ENCODE assay signal across 12 mouse cellular contexts in the genomic region with DNA sequence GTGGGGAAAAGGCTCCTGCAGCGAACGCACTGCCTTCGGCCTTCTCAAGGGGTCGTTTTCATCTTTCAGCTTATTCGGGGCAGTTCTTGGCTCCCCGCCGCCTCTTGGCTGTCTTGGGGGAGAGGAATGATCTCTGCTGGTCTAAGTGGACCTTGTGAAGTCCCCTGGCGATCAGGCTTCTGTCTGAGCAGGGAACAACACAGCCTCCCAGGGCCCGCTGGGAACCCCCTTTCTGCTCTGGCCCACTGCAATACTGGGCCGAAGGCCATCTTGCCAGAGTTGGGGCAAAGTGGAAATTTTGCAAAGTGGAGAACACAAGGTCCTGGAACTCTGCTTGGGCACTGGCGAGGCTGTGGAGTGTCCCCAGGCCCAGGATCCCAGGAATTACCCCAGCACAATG. TPM values are rescaled to one million over a fixed set of nuclear protein-coding genes. Genes with fewer than 3 reads are reported as not detected.
DNase-seq lines count a peak whose midpoint lies in the region; ATAC-seq and TF ChIP-seq lines count a peak whose summit lies in the region.
"Had no signal": no experiment of that assay in that cellular context is flagged by ENCODE, and none has a peak within 500 bp of the region (broad histone marks: within the 10 kb centered on the region; RNA-seq: fewer than 3 reads in every experiment).

No protein-coding gene starts in this region.

- TF ChIP-seq CTCF in intestine, postnatal 0 days (IDR thresholded peaks at IDR 0.05; ENCODE audit: low read depth) = no peak
- no peak for TF ChIP-seq CTCF in C2C12 (IDR thresholded peaks at IDR 0.05; ENCODE audit: control insufficient read depth, insufficient read depth, insufficient read length)

- H3K9me3 ChIP-seq in intestine, embryonic 14.5 days (ENCODE audit: control insufficient read depth, low read length) = no peaks in the 10 kb centered on the region
- no peaks in the 10 kb centered on the region for H3K9me3 ChIP-seq in intestine, postnatal 0 days (ENCODE audit: control insufficient read depth)
- no peaks in the 10 kb centered on the region for H3K9me3 ChIP-seq in embryonic facial prominence, embryonic 12.5 days

- 72% methylated on average over 11 of the region's 11 CpGs for WGBS in intestine, embryonic 14.5 days
- WGBS in intestine, postnatal 0 days = 78% methylated on average over 11 of the region's 11 CpGs
- 77% methylated on average over 11 of the region's 11 CpGs for WGBS in embryonic facial prominence, embryonic 12.5 days

- H3K36me3 ChIP-seq in intestine, embryonic 14.5 days (ENCODE audit: control insufficient read depth, insufficient read depth, low read length) = no peaks in the 10 kb centered on the region
- no peaks in the 10 kb centered on the region for H3K36me3 ChIP-seq in intestine, postnatal 0 days (ENCODE audit: control insufficient read depth, insufficient read depth)
- H3K36me3 ChIP-seq in C2C12 (ENCODE audit: control insufficient read depth, insufficient read depth) = no peaks in the 10 kb centered on the region
- H3K36me3 ChIP-seq in embryonic facial prominence, embryonic 12.5 days = no peaks in the 10 kb centered on the region

- peaks cover 48% of the 10 kb centered on the region for H3K4me1 ChIP-seq in intestine, embryonic 14.5 days (replicated peaks; ENCODE audit: control insufficient read depth, insufficient read depth, low read length)
- H3K4me1 ChIP-seq in intestine, postnatal 0 days (replicated peaks; ENCODE audit: control insufficient read depth, insufficient read depth, low read length) = peaks cover 20% of the 10 kb centered on the region
- H3K4me1 ChIP-seq in embryonic facial prominence, embryonic 12.5 days = peaks cover 60% of the 10 kb centered on the region

- 0 out of 2 replicates have a peak overlapping the region, but pooled peaks have one; percentile 27 for H3K27ac ChIP-seq in intestine, embryonic 14.5 days (ENCODE audit: low read depth)
- no peak overlapping the region for H3K27ac ChIP-seq in intestine, postnatal 0 days (ENCODE audit: low read depth, low read length)
- peak overlapping the region; percentile 50; the same call in 1 of the 2 replicates for H3K27ac ChIP-seq in embryonic facial prominence, embryonic 12.5 days
- H3K27ac ChIP-seq: kidney, postnatal 0 days had no signal

- peak; percentile 41 for DNase-seq in cerebellum, adult 11-12 months
- no peak for DNase-seq in cerebellum, postnatal 14 days
- no peak for DNase-seq in intestine, embryonic 14.5 days (ENCODE audit: low spot score)
- DNase-seq in right cerebral cortex, postnatal 4 days = no peak
- DNase-seq in layer of hippocampus, adult 9-11 months = no peak

- no peak overlapping the region for H3K9ac ChIP-seq in intestine, embryonic 14.5 days (ENCODE audit: low read length)
- H3K9ac ChIP-seq in intestine, postnatal 0 days (ENCODE audit: low read depth, low read length) = no peak overlapping the region
- H3K9ac ChIP-seq in embryonic facial prominence, embryonic 12.5 days = no peak overlapping the region

- H3K27me3 ChIP-seq in intestine, embryonic 14.5 days (replicated peaks; ENCODE audit: control insufficient read depth, insufficient read depth, low read length) = no peaks in the 10 kb centered on the region
- no peaks in the 10 kb centered on the region for H3K27me3 ChIP-seq in intestine, postnatal 0 days (replicated peaks; ENCODE audit: control insufficient read depth, insufficient read depth, low read length)
- no peaks in the 10 kb centered on the region for H3K27me3 ChIP-seq in C2C12 (ENCODE audit: control insufficient read depth, insufficient read depth, insufficient read length)
- no peaks in the 10 kb centered on the region for H3K27me3 ChIP-seq in embryonic facial prominence, embryonic 12.5 days
- H3K27me3 ChIP-seq: Patski had no signal

- peaks cover 95% of the 10 kb centered on the region for H3K79me2 ChIP-seq in C2C12 (ENCODE audit: control insufficient read depth, insufficient read depth)

- H3K79me3 ChIP-seq in C2C12 (ENCODE audit: low read depth) = peaks cover 77% of the 10 kb centered on the region

- ATAC-seq in intestine, embryonic 14.5 days (replicated peaks; ENCODE audit: low FRiP score, low TSS enrichment, low read depth) = no peak
- no peak for ATAC-seq in intestine, postnatal 0 days
- no peak for ATAC-seq in embryonic facial prominence, embryonic 12.5 days (ENCODE audit: insufficient number of reproducible peaks, insufficient read depth, low FRiP score, low TSS enrichment)
- ATAC-seq: Patski had no signal

- H3K4me3 ChIP-seq in intestine, embryonic 14.5 days (ENCODE audit: low read depth, low read length) = no peak overlapping the region
- H3K4me3 ChIP-seq in intestine, postnatal 0 days (ENCODE audit: low read depth, low read length) = no peak overlapping the region
- H3K4me3 ChIP-seq in C2C12 (ENCODE audit: insufficient read depth, poor library complexity, severe bottlenecking) = no peak overlapping the region
- no peak overlapping the region for H3K4me3 ChIP-seq in embryonic facial prominence, embryonic 12.5 days

- peak overlapping the region; percentile 59 for H3ac ChIP-seq in C2C12 (ENCODE audit: control insufficient read depth, insufficient read length, low read depth)

- no peak overlapping the region for H3K4me2 ChIP-seq in intestine, embryonic 14.5 days (ENCODE audit: low read length)
- no peak overlapping the region for H3K4me2 ChIP-seq in intestine, postnatal 0 days (replicated peaks; ENCODE audit: low read depth)
- H3K4me2 ChIP-seq in embryonic facial prominence, embryonic 12.5 days (replicated peaks) = no peak overlapping the region

TF ChIP-seq in C2C12, 6 proteins besides CTCF, POLR2A, EP300 and RAD21:
- no peak for TF ChIP-seq MYOD1 (IDR thresholded peaks at IDR 0.05; ENCODE audit: control insufficient read depth, insufficient read length, low read depth)
- TF ChIP-seq MYOG (IDR thresholded peaks at IDR 0.05; ENCODE audit: control insufficient read depth, extremely low read depth, insufficient read length) = no peak
- no peak for TF ChIP-seq MAX (IDR thresholded peaks at IDR 0.05)
- TF ChIP-seq CEBPB (IDR thresholded peaks at IDR 0.05; ENCODE audit: low read depth) = no peak
- no peak for TF ChIP-seq FOSL1 (IDR thresholded peaks at IDR 0.05; ENCODE audit: insufficient read depth, low read length, poor library complexity, severe bottlenecking)
- no peak for TF ChIP-seq USF1 (IDR thresholded peaks at IDR 0.05; ENCODE audit: low read depth)

RNA-seq across cellular contexts. Expression of a gene that starts 18.3 kb away (rescaled TPM):
- not detected in 2 replicates for polyA plus RNA-seq in intestine, embryonic 14.5 days (2014; fragmentation: Nextera tagmentation; extraction: Ambion mirVana)
- polyA plus RNA-seq in intestine, postnatal 0 days (2015; fragmentation: Nextera tagmentation; extraction: Ambion mirVana) = not detected in 2 replicates
- polyA plus RNA-seq in C2C12 (2012; fragmentation: generic; extraction: Trizol) = 0.01 TPM
- polyA plus RNA-seq in embryonic facial prominence, embryonic 12.5 days (2016; fragmentation: Nextera tagmentation; extraction: Ambion mirVana) = not detected in 2 replicates
- polyA plus RNA-seq: embryonic facial prominence, embryonic 11.5 days; heart, embryonic 16.5 days; kidney, postnatal 0 days; Patski had no signal

RNA-seq across cellular contexts. Expression of a gene that starts 38.0 kb away (rescaled TPM):
- 10.1 and 11.0 TPM in 2 replicates for polyA plus RNA-seq in intestine, embryonic 14.5 days (2014; fragmentation: Nextera tagmentation; extraction: Ambion mirVana)
- 3.5 and 3.9 TPM in 2 replicates for polyA plus RNA-seq in intestine, postnatal 0 days (2015; fragmentation: Nextera tagmentation; extraction: Ambion mirVana)
- polyA plus RNA-seq in C2C12 (2012; fragmentation: generic; extraction: Trizol) = 6.7 TPM
- polyA plus RNA-seq in embryonic facial prominence, embryonic 12.5 days (2016; fragmentation: Nextera tagmentation; extraction: Ambion mirVana) = 25.6 and 27.1 TPM in 2 replicates

RNA-seq across cellular contexts. Expression of a gene that starts 54.4 kb away (rescaled TPM):
- polyA plus RNA-seq in intestine, embryonic 14.5 days (2014; fragmentation: Nextera tagmentation; extraction: Ambion mirVana) = 5.1 and 5.2 TPM in 2 replicates
- polyA plus RNA-seq in intestine, postnatal 0 days (2015; fragmentation: Nextera tagmentation; extraction: Ambion mirVana) = 3.4 and 4.0 TPM in 2 replicates
- polyA plus RNA-seq in C2C12 (2012; fragmentation: generic; extraction: Trizol) = 20.0 TPM
- polyA plus RNA-seq in embryonic facial prominence, embryonic 12.5 days (2016; fragmentation: Nextera tagmentation; extraction: Ambion mirVana) = 6.1 and 6.4 TPM in 2 replicates
